Mouse (Mus musculus): ENCODE measurements around the gene Cryga. TPM values are rescaled to one million over a fixed set of nuclear protein-coding genes. Genes with fewer than 3 reads are reported as not detected.

The Cryga gene
- total RNA-seq (2014; fragmentation: Nextera tagmentation) (not detected in 2 replicates), total RNA-seq (2017) (0.73 TPM in 1 of 2 replicates, not detected in the other)

DNA sequence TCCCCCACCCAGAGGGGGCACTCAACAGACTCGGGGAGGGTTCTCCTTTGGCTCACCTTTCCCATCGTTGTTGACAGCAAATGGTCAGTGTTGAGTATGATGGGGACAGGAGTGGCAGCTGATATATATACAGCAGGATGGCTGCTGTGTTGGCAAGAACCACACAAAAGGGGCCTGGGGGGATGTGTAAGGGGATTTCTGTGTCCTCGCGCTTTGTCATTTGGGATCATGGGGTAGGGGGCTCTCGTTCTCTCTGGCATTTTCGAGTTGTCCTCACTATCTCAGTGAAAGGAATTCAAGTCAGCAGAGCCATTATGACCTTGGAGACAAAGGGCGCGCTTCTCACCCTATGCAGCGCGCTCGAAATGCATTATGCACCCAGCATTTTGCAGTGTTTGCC lies at the start of gene Cryga:
Gene Cryga (minus strand): TSS at position 101 of the 400 bp plus-strand sequence.
- no peak for ATAC-seq (replicated peaks; ENCODE audit: poor library complexity, severe bottlenecking)

DNA sequence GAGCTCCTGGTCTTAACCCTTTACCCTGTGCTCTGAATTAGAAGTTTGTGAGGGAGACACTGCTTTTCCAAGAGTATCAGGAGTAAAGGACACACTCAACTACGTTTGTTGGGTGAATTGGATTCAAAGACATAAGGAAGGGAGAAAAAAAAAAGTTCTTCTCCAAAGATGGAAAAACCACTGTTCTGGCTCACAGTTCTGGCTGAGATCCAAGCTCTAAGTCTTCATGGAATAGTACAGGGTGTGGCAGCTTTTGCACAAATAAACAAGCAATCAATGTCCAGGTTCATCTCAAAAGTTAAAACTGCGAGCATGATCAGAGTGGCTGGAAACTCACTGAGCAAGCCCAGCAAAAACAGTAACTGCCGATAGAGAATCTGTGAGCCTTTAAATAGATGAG lies 44.8 kb upstream of the Cryga start:
- no peak for ATAC-seq (replicated peaks; ENCODE audit: poor library complexity, severe bottlenecking)

DNA sequence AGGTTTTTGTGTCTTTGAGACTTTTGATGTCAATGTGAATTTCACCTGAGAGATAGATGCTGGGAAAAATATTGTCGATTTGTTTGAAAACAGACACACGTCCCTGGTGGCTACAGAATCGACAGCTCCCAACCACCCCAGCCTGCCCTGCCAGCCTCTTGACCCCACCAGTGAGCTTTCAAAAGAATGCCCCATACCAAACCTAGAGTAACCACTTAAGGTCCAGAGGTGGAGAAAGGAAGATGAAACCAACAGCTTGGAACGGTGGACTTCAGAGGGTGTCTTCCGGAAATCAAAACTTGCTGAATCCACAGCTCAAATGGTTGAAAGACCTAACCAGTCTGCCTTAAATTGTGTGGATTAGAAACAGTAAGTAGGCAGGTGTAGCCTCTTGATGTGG lies 44.2 kb upstream of the Cryga start:
- ATAC-seq (replicated peaks; ENCODE audit: poor library complexity, severe bottlenecking): no peak

DNA sequence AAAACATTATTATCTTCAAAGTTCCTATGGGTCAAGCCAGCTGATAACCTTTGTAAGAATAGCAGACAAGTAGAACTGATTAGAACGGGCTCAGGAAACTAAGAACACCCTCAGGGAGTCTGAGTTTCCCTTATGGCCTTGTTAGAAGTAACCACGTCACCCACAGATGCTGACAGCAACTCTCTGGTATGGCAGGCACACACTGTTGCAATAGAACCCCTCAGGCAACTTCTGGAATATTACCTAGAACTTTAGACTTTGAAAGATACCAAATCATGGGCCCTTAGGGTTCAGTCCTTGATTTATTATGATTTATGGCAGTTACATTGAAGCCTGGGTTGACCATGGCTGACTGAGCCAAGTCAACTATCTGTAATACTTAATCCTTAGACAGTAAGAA lies 43.4 kb upstream of the Cryga start:
- no peak for ATAC-seq (replicated peaks; ENCODE audit: poor library complexity, severe bottlenecking)

DNA sequence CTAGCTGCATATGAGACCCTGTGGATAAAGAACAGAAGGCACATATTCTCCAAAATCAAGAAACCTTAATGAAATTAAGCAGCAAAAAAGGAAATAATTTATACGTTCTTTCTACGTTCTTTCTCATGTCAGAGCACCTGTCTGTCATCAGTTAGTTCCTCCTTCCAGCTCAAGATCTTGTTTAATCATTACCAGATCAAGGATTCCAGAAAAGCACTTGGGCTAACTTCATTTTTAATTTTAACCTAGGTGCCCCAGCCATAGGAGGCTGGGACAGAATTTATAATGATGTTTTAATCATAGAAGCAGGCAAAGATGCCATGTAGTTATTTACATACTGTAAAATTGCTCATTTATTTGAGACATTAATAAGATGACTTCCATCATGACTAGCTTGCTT lies 41.6 kb upstream of the Cryga start:
- no peak for ATAC-seq (replicated peaks; ENCODE audit: poor library complexity, severe bottlenecking)

DNA sequence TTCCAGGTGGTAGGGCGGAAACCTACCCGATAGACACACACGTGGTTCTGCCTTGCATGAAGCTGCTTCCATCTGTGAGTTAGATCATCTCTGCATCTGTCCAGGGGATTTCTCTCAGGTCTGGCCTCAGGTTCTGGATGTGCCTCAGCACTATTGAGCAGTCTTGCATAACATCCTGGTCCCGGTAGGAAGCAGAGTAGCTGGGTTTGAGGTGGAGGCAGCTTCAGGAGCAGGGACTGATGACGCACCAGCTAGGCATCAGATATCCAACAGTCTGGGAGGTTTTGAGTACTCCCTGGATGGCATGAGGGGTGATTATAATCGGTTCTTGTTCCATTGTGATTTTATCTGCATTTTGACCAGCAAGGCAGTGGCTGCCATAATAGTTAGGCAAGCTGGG lies 34.4 kb upstream of the Cryga start:
- no peak for ATAC-seq (replicated peaks; ENCODE audit: poor library complexity, severe bottlenecking)

DNA sequence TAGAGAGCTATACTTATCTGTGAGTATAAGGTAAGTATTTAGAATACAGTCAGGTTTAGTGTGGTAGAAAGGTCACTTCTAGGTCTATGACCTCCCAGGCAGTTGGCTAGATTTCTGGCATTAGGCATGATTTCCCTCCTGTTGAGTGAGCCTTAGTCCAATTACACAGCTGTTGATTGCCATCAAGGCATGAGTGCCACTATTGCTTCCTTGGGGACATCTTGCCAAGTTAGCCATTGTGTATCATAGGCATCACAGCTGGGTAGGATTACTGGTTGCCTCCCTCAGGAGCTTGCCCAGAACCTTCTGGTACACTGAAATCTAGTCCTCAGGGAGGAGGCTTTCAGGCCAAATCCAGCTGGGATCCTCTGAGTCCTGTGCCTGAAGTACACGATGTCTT lies 29.7 kb upstream of the Cryga start:
- no peak for ATAC-seq (replicated peaks; ENCODE audit: poor library complexity, severe bottlenecking)

DNA sequence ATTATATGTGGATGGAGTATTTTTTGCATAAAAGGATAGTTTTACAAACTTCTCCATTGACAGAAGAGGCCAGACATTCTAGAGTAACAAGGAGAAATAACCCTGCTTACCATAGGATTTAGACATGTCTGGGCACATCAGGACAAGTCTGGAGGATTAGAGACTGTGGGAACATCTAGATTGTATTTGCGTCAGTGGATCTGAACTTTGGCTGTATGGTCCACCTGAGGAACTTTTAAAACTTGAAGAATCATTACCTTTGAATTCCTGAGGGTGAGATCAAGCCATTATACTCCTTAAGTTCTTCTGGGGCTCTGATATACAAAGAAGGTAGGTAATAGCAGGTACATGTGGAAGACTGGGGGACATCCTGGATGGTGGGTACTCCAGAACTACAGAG lies 28.5 kb upstream of the Cryga start:
- ATAC-seq (replicated peaks; ENCODE audit: poor library complexity, severe bottlenecking): no peak

DNA sequence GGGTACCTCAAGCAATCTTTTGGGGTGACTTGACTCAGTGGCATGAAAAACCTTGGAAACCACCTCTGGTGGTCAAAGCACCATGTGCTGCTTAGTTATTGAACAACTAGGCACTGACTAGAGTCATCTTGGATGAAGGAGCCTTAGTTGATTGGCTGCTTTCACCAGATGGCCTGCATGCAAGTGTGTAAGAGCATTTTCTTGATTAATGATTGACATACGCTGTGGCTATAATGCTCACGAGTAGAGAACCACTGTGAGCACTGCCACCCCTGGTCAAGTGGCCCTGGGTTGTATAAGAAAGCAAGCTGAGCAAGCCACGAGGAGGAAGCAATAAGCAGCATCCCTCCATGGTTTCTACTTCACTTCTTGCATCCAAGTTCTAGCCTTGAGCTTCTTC lies 27.1 kb upstream of the Cryga start:
- no peak for ATAC-seq (replicated peaks; ENCODE audit: poor library complexity, severe bottlenecking)

DNA sequence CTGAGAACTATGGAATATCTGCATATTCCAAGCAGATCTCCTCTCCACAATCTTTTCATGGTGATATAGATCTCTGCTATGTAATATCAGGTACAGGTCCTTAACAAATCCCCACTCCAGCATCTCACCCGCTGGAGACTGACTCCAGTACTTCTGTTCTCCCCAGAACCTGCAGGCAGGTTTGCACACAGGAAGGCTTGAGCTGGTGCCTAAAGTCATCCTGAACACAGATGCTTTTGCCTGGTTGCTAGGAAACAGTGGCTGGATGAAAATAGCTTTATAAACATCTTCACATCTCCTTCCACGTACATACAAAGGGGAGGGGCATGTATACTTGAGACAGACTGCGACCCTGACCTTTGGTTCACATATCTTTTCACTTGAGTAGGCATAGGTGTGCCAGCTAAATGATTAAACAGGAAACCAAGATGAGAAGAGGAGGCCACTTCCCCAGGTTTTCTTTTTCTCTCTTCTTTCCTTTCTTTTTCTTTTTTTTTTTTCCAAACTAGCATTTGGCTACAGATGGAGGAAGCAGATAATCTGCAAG lies 26.5 kb upstream of the Cryga start:
- no peak for ATAC-seq (replicated peaks; ENCODE audit: poor library complexity, severe bottlenecking)

DNA sequence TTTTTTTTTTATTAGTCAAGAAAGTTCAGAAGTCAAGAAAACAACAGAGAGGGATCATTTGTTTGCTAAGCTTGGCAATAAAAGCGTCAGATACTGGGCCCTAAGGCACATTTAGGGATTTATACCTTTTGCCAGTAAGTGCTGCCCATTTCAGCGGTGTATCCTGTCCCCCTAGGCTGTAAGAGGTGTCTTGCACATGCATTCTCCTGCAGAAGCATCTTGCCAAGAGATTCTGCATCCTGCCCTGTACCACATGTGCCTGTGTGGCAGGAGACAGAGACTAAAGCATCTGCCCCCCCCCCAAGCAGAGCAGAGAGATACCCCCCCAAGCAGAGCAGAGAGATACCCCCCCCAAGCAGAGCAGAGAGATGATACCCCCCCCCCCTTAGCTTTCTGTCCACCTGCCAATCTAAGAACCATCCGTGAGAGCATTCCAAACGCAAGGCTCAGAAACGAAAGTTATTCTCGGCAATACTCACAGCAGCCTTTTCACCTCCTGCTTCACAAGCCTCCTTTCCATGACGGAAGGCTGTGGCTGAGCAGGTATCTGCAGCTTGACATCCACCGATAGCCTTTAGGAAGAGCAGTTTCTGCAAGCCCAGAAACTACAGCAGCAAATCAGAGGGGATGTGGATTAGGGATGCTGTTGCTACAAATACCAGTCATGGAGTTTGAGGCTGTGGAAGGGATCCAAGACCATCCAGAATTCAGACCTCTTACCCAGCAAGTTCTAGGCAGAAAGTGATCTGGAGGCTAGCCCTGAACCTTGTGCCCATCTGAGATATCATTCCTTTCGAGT lies 19.6 kb upstream of the Cryga start, which contains the start of gene D630023F18Rik:
Gene D630023F18Rik (minus strand): TSS at position 641 of the 799 bp plus-strand sequence.
- no peak for ATAC-seq (replicated peaks; ENCODE audit: poor library complexity, severe bottlenecking)

DNA sequence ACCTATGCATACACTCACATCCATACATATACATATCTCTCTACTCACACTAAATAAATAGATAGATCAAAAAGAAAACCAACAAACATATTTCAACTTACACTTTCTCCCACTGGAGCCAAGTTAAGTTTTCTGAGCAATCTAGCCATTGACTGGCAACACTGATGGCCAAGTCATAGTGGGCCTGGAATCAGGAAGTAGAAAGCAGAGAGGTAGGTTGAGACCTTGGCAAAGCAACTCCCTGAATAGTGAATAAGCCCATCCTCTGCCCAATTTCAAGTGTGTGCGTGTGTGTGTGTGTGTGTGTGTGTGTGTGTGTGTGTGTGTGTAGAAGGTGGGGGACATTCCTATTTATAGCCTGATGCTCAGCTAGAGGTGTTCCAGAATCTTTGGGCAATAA lies 16.3 kb upstream of the Cryga start, which contains the start of gene Gm28845:
Gene Gm28845 (minus strand): TSS at position 121 of the 400 bp plus-strand sequence.
- ATAC-seq (replicated peaks; ENCODE audit: poor library complexity, severe bottlenecking): peak; percentile 65

DNA sequence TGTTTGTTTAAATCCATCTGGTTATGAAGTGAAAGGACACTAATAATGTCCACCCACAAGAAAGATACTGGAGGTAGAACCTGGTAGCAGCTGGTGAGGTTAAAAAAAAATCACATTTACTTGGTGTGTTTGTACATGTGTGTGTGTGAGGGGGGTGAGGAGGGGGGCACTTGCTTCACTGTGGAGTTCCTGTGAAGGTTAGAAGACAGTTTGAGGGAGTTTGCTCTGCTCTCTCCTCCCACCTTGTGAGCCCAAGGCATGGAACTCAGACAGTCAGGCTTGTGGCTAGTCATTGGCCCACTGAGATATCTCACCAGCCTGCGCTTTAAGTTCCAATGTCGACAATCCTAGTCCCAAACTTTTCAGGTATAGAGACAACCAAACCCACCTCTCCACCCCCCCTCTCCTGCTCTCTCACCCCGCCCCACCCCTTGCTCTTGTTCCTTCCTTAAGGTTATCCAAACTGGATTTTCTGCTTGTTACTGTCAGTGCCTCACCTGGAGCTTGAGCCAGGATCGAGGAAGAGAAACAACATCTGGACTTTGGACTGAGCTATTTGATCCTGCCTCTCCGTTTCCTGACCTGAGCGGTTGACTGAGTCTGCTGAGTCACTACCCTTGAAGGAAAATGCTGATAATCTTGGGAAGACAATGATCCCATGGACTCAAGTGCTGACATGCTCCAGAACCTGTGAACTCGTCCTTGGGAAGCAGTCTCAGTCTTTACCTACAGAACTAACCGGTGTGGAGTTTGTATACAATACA lies 15.2 kb upstream of the Cryga start:
- no peak for ATAC-seq (replicated peaks; ENCODE audit: poor library complexity, severe bottlenecking)

DNA sequence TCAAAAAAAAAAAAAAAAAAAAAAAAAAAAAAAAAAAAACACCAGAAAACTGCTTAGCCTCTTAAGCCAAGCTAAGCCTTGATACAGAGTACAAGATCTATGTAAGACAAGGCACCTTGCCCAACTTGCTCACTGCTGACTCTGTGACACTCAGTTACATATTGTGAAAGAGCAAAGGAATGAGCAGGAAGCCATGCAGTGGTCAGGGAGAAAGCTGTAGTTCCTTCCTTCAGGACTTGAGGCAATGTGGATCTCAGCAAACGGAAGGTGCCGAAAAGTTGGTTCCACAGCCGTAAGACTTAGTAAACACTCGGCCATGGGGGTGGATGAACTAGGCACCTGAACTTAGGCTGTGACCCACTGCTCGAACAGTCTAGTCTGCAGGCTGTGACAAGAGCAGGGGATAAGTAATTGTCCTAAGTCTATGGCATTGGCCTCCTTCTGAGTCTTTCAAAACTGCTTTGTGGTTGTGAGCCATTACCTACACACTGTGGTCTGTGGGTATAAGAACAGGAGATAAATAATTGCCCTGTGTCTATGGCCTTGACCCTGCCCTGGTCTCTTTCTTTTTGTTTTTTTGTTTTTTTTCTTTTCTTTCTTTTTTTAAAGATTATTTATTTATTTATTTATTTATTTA lies 10.5 kb upstream of the Cryga start:
- peak; percentile 79 for ATAC-seq (replicated peaks; ENCODE audit: poor library complexity, severe bottlenecking)

DNA sequence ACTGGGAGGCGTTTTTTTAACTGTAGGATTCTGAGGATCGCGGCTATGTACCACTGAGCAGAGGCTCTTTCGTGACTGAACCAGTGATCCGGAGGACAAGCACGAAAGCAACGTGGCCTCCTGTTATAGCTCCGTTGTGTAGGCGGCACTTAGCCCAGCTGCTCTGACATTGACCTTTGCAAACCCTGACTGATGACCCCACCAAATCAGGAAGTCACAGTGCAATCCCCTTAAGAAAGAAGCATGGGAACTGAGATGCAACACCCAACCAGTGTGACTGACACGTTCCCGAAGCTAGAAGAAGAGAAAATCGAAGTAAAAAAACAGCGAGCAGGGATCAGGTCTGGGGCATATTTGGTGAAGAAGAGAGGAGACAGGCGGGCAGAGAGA lies 9.6 kb upstream of the Cryga start:
- ATAC-seq (replicated peaks; ENCODE audit: poor library complexity, severe bottlenecking): peak; percentile 56

DNA sequence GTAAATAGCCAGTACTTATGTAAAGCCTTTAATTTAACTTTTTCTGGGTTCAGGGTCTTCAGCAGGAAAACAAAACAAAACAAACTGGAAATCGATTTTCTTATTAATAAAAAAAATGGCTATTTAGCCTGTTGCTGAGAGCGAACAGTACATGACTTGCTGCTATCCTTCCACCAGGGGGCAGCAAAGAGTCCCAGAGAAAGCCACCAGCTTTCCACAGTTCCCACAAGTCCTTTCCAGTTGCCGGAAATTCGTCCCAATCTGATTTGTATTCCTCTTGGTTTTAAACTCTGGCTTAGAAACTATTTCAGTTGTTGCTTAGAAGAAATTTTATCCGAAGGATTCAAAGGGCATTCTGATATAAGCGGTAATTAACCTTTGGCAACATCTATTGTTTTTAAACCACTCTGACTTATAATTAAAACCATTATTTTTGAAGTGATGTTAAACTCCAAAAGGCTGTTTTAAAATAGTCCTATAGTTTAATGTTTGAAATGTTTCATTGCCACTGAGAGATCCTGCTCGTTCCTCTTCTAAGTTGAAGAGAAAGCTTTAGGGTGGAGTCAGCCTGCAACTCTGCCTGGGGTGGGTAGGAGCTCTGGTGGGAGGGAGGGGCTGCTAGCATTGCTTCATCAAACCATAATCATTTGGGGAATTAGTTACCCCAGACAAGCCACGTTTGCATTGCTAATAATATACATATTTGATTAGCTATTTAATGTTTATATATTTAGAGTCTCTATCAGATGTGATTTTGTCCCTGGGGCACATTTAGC lies 9.0 kb upstream of the Cryga start:
- peak; percentile 45 for ATAC-seq (replicated peaks; ENCODE audit: poor library complexity, severe bottlenecking)

DNA sequence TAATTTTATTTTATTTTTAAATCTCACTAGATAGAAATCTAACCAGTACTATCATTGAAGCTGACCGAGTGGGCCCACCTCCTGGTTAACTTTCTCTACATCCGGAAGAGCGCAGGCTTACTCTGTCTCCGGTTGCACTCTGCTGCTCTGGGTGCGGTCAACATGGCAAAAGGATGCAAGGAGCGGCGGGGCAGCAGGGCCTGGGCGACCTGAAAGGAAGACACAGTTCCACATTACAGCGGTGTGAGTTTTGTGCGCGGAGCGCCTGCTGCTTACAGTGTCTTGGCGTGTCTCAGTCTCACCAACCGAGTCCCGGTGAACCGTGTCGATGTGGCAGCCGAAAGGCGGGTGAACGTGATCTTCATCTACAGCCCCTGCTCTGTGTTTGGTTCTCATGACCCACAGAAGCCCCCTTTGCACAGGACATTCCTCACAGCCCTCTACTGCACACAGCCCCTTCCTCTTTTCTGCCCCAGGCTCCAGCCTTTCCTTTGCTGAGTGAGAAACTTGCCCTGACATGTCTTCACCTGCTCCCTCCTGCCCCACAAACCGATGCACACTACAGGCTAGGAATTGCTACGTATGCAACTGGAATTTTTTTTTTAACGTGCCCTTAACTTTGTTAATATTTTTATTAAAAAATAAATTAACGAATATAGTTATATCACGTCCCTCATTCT lies 6.7 kb upstream of the Cryga start:
- no peak for ATAC-seq (replicated peaks; ENCODE audit: poor library complexity, severe bottlenecking)

DNA sequence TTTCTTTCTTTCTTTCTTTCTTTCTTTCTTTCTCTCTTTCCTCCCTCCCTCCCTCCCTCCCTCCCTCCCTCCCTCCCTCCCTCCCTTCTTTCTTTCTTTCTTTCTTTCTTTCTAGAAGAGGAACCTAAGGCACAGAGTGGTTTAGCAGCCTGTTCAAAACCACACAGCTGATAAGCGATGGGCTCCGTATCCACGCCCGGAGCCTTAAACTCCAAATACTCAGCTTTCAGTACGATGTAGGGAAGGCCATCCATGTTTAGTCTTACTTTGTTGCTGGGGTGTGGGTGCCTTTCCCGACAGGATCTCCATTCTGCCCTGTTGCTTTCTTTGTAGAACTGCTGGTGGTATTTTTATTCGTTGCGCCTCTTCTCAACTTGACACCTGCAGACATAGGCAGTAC lies 6.0 kb upstream of the Cryga start:
- no peak for ATAC-seq (replicated peaks; ENCODE audit: poor library complexity, severe bottlenecking)

DNA sequence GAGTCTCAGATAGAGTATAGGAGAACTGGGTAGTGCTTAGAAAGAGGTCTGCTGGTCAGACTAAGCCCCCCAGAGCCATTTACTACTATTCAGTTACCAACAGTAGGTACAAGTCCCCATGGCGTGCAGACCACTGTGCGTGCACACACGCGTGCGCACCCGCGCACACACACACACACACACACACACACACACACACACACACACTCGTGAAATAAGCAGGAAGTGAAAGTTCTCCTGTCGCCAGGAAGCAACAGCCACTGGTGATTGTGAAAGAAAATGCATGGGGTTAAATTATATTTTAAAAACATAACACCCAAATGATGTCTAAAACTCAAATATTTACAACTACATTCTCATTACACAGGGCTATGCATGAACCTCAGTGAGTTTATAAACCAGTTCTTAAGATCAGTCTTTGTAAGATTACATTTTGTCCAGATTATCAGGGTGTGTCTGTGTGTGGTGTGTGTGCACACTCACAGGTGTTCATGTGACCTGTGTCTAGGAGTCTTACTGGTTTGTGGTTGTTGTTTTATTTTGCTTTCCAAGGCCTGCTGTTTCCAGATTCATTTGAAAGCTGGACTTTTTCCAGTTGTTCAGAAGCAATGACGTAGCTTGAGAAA lies 4.6 kb upstream of the Cryga start:
- ATAC-seq (replicated peaks; ENCODE audit: poor library complexity, severe bottlenecking): peak; percentile 71
